Mouse (Mus musculus) layer of hippocampus, adult 9-10 months (tissue): Measurements from ENCODE around the gene Dcxr.
"Not testable (repeated sequence)": the region's sequence is repeated elsewhere in the genome, so short reads cannot be mapped to it uniquely, and the experiment has no call there.

Source experiments
- DNase-seq: peaks from one replicate; pipeline ENCODE4 v3.0.0; 2022; ENCODE audit warnings: low spot score

Gene Dcxr

GRCm38 (mm10) chr11:120729432-120730050, 2.5 kb upstream of the Dcxr start:
- DNase-seq, result not testable (repeated sequence)

DNA sequence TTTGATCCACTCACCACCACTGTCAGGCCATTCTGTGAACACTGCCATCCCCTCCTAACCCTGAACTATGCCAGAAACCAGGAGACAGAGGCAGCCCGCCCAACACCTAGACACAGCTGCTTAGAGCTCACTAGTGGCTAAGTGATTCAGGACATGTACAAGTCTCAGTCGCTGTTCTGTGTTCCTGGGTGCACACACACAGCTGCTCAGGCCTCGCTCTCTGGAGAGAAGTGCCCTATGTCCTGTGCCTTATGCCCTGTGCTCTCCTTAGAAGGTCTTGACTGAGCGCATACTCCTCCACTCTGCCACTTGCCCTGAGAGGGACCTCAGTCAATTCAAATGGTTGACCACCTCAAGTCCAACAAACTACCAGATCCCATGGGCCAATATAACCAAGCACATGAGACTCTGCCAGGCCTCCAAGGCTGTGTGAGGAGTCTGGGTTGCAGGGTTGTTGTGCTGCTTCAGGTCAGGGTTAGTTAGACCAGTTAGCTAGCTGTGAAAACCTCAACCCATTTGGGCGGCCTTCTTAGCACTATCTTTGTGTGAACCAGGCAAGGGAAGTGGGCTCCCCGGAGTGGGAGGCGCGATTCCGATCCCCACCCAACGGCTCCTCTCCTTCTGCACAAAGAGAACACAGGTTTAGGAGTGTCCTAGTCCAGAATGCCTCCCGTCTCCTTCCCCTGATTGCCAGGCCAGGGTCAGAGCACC, 1.6 kb upstream of the Dcxr start:
- DNase-seq, result no peak

- no peak for DNase-seq
Measured at GRCm38 (mm10) chr11:120727564-120727963, 483 bp upstream of the Dcxr start.

DNA sequence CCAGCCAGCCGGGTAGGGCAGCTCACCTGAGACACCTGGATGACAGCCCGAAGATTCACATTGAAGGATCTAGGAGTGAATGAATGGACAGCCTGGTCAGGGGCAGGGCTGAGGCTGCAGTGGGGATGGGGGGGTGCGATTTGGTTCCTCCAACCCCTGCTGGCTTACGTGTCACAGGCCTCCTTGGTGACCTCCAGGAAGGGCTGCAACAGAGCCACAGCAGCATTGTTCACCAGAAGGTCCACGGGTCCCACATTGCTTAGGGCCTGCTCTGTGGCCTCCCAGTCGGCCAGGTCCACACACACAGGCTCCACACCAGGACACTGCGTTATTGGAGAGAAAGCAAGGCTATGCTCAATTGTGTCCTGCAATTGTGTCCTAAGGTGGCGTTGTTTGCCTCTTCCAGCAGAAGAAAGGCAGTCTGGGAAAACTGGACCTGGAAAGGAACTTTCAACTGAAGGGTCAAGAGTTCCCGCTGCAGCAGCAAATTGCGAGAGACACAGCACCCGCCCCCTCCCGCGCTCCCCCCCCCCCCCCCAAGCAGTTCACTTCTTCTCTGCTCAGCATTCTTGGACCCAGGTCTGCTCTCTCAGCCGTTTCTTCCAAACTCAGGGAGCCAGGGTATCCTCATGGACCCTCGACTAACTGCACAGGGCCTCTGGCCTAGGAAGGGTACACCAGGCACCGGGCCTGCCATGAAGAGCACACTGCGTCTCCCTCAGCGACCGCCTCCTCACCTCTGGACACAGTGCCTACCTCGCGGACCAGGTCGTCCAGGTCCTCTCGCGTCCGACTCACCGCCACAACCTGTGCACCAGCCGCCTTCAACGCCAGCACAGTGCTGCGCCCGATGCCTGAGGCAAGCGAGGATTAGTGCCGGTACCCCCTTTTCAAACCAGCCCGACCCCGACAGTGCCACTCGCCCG, 575 bp downstream of the Dcxr start:
- DNase-seq, result no peak

DNA sequence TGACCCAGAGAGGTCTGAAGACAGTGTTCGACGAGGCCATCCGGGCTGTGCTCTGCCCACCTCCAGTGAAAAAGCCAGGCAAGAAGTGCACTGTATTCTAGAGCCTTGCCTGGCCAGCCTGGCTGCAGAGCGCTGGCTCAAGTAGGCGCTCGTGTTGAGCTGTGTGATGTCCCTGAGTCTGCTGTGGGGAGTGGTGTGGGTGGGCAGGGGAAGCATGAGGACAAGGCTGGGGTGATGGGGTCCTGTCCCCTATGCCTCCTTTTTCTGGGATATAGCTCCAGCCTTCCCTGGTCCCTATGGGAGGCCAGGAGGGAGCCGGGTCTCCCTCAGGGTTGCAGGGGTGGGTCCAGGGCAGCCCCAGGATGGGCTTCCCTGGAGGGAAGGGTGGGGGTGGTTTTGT, 3.6 kb downstream of the Dcxr start:
- no peak for DNase-seq

DNA sequence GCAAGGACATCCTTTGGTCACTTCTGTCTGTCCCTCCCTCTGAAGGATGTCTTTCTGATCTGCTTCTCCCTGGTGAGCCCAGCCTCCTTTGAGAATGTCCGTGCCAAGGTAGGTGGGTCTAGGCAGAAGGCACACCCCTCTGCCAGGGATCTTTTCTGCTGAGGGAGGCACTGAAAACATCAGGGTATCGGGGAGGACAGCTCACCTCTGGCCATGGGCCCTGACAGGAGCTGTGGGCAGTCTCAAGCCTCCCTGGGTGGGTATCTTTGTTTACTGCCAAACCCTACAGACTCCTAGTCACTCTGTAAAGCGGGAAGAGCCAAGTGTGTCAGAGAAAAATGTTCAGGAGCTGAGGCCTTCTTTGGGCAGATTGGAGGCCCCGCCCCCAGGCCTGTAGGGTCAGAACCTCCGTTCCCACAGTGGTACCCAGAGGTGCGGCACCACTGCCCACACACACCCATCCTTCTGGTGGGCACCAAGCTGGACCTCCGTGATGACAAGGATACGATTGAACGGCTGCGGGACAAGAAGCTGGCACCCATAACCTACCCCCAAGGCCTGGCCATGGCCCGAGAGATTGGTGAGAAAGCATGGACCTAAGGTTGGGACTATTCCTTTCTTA, 4.2 kb downstream of the Dcxr start:
- no peak for DNase-seq

- DNase-seq, result no peak
Measured at GRCm38 (mm10) chr11:120722067-120722630, 4.9 kb downstream of the Dcxr start.

- DNase-seq, result no peak
Measured at GRCm38 (mm10) chr11:120721124-120722066, 5.7 kb downstream of the Dcxr start, which contains the start of gene Rac3. TSS of gene Rac3 (plus strand) at chr11:120721470.

DNA sequence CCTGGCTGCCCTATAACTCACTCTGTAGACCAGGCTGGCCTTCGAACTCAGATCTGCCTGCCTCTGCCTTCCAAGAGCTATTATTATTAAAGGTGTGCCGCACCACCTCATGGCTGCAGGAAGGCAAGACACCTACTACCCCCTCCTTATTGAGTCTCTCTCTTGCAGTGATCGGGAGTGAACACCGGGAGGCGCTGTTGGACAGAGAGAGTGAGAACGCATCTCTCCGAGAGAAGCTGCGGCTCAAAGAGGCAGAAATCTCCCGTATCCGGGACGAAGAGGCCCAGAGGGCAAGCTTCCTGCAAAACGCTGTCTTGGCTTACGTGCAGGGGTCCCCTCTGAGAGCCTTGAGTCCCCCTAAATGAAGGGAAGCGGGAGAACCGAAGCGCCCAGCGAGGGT, 6.6 kb downstream of the Dcxr start:
- DNase-seq, result peak; percentile 65

DNA sequence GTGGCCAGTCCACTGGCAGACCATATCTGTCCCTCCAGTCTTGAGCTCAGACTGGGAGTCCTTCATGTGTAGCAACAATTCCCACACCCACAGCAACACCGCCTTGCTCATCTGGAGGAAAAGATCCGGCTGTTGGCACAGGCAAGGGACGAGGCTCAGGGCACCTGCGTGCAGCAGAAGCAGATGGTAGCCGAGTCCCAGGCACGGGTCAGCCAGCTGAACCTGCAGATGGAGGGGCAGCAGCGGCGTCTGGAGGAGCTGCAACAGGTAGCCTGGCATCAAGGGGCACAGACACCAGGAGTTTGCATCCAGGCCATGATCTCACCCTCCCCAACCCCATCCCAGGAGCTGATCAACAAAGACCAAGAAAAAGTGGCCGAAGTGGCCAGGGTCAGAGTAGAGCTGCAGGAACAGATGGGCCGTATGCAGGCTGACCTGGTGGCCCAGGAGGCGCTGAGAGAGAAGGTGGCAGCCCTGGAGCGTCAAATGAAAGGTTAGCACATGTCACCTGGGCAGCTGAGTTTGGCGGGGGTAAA, 7.2 kb downstream of the Dcxr start:
- DNase-seq, result no peak

DNA sequence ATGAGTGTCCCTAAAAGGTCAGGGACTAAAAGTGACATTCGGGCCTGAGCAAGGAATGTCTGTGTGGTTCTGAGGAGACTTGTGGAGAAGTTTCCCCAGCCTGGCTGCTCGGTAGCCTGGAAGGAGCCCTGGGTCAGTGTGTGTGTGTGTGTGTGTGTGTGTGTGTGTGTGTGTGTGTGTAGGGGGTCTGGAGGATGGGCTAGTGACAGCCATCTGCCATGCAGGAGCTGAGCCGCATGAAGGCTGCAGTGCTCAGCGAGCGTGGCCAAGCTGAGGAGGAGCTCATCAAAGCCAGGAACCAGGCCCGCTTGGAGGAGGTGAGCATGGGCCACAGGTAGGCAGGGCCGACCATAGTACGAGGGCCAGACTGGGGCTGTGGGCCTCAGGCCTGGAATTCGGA, 7.8 kb downstream of the Dcxr start:
- no peak for DNase-seq

DNA sequence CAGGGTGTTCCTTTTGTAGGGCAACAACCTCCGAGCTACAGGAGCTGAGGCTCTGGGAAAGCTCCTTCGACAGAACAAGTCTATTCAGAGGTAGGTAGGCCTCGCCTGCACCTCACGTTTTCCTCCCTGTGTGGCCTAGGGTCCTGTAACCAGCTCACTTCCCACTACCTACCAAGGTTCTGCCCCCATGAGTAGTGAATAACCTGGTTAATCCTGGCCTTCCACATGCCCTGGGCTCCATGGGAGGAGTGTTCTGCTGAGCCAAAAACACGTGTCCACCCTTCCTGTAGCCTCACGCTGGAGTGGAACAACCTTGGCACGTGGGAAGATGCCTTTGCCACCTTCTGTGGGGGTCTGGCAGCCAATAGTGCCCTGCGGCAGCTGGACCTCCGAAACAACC, 11.9 kb downstream of the Dcxr start:
- no peak for DNase-seq

- DNase-seq, result no peak
Measured at GRCm38 (mm10) chr11:120714546-120714945, 12.5 kb downstream of the Dcxr start.

DNA sequence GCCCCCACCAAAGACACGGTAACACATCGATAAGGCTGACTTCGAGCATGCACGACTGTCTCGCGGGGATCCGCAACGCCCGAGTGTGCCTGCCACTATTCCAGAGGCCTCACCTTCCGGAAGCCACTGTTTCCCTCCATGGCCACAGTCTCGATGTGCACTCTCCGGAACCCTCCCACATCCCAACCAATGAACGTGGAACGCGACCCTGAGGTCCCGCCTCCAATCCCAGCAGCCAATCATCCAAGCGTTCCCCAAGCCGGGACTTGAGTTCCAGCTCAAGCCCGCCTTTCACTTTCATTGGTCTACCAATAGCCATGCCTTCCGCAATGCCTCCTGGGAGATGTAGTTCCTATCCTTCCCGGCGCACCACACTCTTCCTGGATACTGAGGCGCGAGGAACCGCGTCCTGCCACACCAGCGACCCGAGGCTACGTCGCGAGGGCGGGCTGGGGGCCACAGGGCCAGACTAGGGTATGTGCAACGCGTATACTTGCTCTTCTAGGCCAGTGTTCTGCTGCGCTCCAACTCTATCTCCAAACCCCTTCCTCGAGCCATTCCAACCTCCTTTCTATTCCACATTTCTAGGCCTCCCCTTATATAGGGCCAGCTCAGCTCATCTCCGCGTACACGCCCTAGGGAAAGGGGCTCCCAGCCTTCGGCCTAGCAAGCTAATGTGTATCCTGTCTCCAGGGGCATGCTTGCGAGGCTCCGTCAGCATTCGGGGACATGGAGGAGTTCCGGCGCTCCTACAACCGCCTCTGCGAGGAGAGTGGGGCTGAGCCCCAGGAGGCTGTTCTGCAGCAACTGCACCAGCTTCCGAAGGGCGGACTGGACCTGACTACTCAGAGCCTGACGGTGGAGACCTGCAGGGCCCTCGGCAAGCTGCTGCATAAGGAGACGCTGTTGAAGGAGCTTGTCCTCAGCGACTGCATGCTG, 13.2 kb downstream of the Dcxr start, which contains the start of the genes Cenpx and Lrrc45:
Gene Cenpx (minus strand): TSS at position 159 of the 939 bp plus-strand sequence.
Gene Lrrc45 (plus strand): TSS at position 346 of the 939 bp plus-strand sequence.
- DNase-seq, result peak; percentile 95

DNA sequence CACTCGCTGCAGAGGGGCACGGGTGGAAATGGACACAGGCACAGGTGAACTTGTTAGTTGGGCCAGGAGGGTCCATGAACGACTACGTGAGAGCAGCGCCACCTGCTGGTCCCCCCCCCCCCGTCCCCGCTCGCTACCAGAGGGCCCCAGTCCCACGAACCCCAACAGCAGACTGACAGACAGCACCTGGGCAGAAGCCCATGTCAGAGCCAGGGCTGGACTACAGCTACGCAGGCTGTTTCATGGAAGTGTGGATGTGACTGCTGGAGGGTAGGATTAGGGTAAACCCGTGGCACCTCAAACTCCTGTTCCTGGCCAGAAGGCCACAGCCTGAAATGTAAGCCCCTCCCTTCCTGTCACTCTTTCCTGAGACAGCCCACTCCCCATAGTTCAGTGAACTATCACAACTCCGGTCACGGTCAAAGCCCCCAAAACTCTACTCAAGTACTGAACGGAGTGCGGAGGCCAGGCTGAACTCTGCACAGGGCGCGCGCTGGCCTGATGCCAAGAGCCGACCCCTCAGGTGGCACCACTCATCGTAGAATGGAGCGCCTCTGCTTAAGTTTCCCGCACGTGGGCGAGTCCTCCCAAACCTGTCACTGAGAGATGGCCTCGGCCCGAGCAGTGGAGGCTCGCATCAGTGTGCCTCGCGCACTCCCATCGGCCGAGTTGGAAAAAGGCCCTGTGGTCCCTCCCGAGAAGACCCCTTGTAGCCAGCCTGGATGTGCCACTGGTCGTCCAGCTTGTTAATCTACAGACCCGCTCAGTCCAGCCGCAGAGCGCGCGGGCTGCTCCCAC, 14.1 kb downstream of the Dcxr start:
- DNase-seq, result no peak

DNA sequence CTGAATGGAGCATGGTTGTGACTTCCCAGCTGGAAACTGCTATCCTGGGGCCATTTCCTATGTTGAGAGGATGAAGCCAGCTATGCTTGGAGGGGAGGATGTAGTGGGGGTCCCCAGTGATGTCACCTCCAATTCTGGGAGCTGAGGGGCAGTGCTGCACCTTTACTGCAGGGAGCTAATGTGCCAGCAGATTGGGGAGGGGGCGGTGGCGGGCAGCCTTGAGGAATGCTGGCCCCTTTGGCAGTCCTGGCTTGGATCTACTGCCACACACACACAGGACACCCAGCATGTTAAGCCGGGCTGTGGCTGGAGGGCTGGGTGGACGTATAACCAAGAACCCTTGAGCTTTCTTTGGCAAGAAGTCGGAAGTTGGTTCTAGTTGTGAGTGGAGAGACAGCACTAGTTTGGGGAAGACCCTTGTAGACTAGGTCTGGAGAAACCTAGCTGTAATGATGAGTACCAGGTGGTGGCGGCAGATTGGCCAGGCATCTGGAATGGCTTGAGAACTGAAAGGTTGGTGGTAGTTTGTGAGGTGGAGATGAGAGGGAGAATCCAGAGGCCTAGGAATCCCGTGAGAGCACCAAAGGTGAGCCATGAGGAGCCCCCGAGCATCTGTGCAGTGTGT, 15.0 kb downstream of the Dcxr start:
- DNase-seq, result no peak

DNA sequence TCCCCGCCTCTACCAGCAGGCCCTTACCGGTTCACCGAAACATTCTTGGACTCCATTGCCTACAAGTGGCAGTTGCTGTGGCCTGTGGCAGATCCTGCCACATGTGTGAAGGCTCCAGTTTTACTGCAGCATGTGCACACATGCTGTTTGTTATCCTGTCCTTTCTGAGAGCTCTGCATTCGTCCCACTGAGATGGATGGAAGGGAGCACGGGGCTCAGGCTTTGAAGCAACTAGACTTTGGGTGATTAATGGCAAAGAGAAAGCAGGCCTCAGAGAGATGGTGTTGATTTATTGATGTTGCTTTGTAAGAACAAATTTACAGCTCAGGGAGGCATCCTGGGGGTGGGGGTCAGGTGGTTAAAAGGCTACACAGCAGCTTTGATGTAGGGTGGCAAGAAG, 16.4 kb downstream of the Dcxr start:
- DNase-seq, result no peak

DNA sequence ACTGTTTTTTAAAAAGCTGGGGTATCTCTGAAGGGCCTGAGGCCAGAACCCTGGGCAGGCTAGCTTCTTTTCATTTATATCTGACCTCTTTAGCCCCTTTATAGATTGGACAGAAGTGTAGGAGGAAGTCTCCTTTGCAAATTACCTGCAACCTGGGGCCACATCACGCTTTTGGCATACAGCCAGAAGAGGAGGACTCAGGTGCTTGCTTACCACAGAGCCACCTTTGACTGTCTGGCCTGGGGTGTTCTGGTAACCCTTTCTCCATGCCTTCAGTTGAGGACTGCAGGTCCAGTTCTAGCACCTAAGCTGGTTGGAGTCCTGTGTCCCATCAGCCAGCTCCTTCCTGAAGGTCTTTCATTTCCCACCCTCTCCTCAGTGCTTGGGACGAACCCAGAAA, 17.5 kb downstream of the Dcxr start:
- DNase-seq, result no peak
